Mouse (Mus musculus) G1E (cell line): ENCODE measurements around the gene Ppp4r1.

Experiments used
- CTCF ChIP-seq: IDR thresholded peaks from 2 replicates; pipeline ENCODE4 v1.5.1; 2012; ENCODE audit warnings: low read depth, low read length, inconsistent platforms, mixed read lengths
- GATA1 ChIP-seq: IDR thresholded peaks from 2 replicates; pipeline ENCODE4 v1.6.1; 2012; ENCODE audit warnings: borderline replicate concordance, low read length, inconsistent platforms, mixed read lengths

DNA sequence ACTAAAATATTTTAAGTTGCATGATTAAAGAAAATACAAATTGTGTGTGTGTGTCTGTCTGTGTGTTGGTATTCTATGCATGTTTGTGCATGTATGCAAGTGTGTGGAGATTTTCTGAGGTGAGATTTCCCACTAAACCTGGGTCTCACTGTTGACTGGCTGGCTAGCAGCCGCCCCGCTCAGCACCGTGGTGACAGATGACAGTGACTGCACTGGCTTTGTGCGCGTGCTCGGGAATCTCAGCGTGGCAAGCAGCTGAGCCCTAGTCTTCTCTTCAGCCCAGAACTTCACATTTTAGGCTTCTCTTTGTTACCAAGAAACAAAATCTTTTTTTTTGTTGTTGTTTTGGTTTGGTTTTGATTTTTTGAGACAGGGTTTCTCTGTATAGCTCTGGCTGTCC, 13.7 kb downstream of the Ppp4r1 start:
- TF ChIP-seq CTCF: no peak
- TF ChIP-seq GATA1: no peak
